Mouse (Mus musculus) embryonic facial prominence, embryonic 11.5 days (tissue): Measurements from ENCODE around the gene Arv1. TPM values are rescaled to one million over a fixed set of nuclear protein-coding genes. Genes with fewer than 3 reads are reported as not detected.

Experiments
- ATAC-seq: fragments of 200-750 bp; cut with Nextera tagmentation; replicated peaks from 2 replicates; pipeline ENCODE4 v1.8.0; 2017; ENCODE audit warnings: low read depth; ENCODE audit not compliant: insufficient number of reproducible peaks, low FRiP score, low TSS enrichment
- DNase-seq: peaks from one replicate; pipeline ENCODE4 v3.0.0-alpha.2; 2015; ENCODE audit warnings: low spot score
- H3K27ac ChIP-seq: fragments of 300-500 bp; sonication (generic); replicated peaks from 2 replicates; pipeline ENCODE4 v1.5.1; 2014; ENCODE audit warnings: mild to moderate bottlenecking, low read depth, low read length, control low read depth
- H3K27me3 ChIP-seq: fragments of 300-500 bp; sonication (generic); 2 replicates; pipeline ENCODE4 v1.6.1; 2014; ENCODE audit warnings: mild to moderate bottlenecking, low read length, moderate library complexity, mixed read lengths; ENCODE audit not compliant: control insufficient read depth, insufficient read depth
- H3K36me3 ChIP-seq: fragments of 300-500 bp; sonication (generic); replicated peaks from 2 replicates; pipeline ENCODE4 v1.6.1; 2014; ENCODE audit warnings: low read depth, mild to moderate bottlenecking, low read length, moderate library complexity, mixed read lengths; ENCODE audit not compliant: control insufficient read depth, insufficient read depth
- H3K4me1 ChIP-seq: fragments of 300-500 bp; sonication (generic); 2 replicates; pipeline ENCODE4 v1.6.1; 2014; ENCODE audit warnings: low read length, mixed read lengths; ENCODE audit not compliant: control insufficient read depth, insufficient read depth
- H3K4me2 ChIP-seq: fragments of 300-500 bp; sonication (generic); 2 replicates; pipeline ENCODE4 v1.6.1; 2014; ENCODE audit warnings: low read depth, mild to moderate bottlenecking, control low read depth, low read length, moderate library complexity
- H3K4me3 ChIP-seq: fragments of 300-500 bp; sonication (generic); 2 replicates; pipeline ENCODE4 v1.5.1; 2014; ENCODE audit warnings: low read depth, low read length, control low read depth
- H3K9ac ChIP-seq: fragments of 300-500 bp; sonication (generic); replicated peaks from 2 replicates; pipeline ENCODE4 v1.6.1; 2014; ENCODE audit warnings: mild to moderate bottlenecking, control low read depth, low read length
- H3K9me3 ChIP-seq: fragments of 300-500 bp; sonication (generic); replicated peaks from 2 replicates; pipeline ENCODE4 v1.6.1; 2016; ENCODE audit warnings: mild to moderate bottlenecking, low read length, inconsistent platforms, mixed read lengths; ENCODE audit not compliant: control insufficient read depth
- WGBS: fragments of 180-500 bp; shearing (Covaris S2); extraction: QIAGEN DNeasy Blood & Tissue Kit; methylation state at CpG from one replicate; pipeline ENCODE4 v1.1.7; 2014; 5-methylcytosine and 5-hydroxymethylcytosine counted together
- polyA plus RNA-seq: library from polyadenylated mRNA; unstranded; fragments of >200 nt; fragmentation: Nextera tagmentation; extraction: Ambion mirVana; gene quantifications from 2 replicates; pipeline ENCODE4 v1.2.1, GENCODE M21; 2014

Arv1 gene
- polyA plus RNA-seq, 1 experiment from 2014 or later: 25.7 TPM

- H3K4me3 ChIP-seq: no peak overlapping the region
- DNase-seq: no peak
- ATAC-seq: no peak
- H3K27me3 ChIP-seq: no peaks in the 10 kb centered on the region
- H3K27ac ChIP-seq: no peak overlapping the region
- H3K9me3 ChIP-seq: no peaks in the 10 kb centered on the region
- peaks cover 2% of the 10 kb centered on the region; the same call in 1 of the 2 replicates for H3K36me3 ChIP-seq
- 92% methylated on average over 10 of the region's 10 CpGs for WGBS
- H3K9ac ChIP-seq: no peak overlapping the region
- H3K4me2 ChIP-seq: no peak overlapping the region
- no peaks in the 10 kb centered on the region for H3K4me1 ChIP-seq
Observed at GRCm38 (mm10) chr8:124682218-124682617, 39.7 kb upstream of the Arv1 start.

- no peak for ATAC-seq
- H3K9me3 ChIP-seq: no peaks in the 10 kb centered on the region
- no peak overlapping the region for H3K9ac ChIP-seq
- no peak for DNase-seq
- H3K4me1 ChIP-seq: no peaks in the 10 kb centered on the region
- 93% methylated on average over 13 of the region's 13 CpGs for WGBS
- H3K27ac ChIP-seq: no peak overlapping the region
- H3K27me3 ChIP-seq: no peaks in the 10 kb centered on the region
- H3K4me2 ChIP-seq: no peak overlapping the region
- no peak overlapping the region for H3K4me3 ChIP-seq
- H3K36me3 ChIP-seq: peaks cover 2% of the 10 kb centered on the region; the same call in 1 of the 2 replicates
Observed at GRCm38 (mm10) chr8:124688899-124689298, 33.0 kb upstream of the Arv1 start.

GRCm38 (mm10) chr8:124691706-124692105 is 30.2 kb upstream of the Arv1 start:
- H3K4me3 ChIP-seq: no peak overlapping the region
- WGBS: 91% methylated on average over 4 of the region's 4 CpGs
- no peak overlapping the region for H3K4me2 ChIP-seq
- no peak for DNase-seq
- H3K27me3 ChIP-seq: no peaks in the 10 kb centered on the region
- peaks cover 2% of the 10 kb centered on the region; the same call in 1 of the 2 replicates for H3K36me3 ChIP-seq
- H3K9ac ChIP-seq: no peak overlapping the region
- H3K4me1 ChIP-seq: no peaks in the 10 kb centered on the region
- ATAC-seq: no peak
- H3K27ac ChIP-seq: no peak overlapping the region
- no peaks in the 10 kb centered on the region for H3K9me3 ChIP-seq

GRCm38 (mm10) chr8:124695424-124696100 is 26.4 kb upstream of the Arv1 start:
- no peak overlapping the region for H3K4me2 ChIP-seq
- no peaks in the 10 kb centered on the region for H3K27me3 ChIP-seq
- H3K4me1 ChIP-seq: no peaks in the 10 kb centered on the region
- no peak overlapping the region for H3K4me3 ChIP-seq
- no peak for ATAC-seq
- no peak for DNase-seq
- H3K36me3 ChIP-seq: peaks cover 2% of the 10 kb centered on the region; the same call in 1 of the 2 replicates
- H3K27ac ChIP-seq: no peak overlapping the region
- H3K9ac ChIP-seq: no peak overlapping the region
- H3K9me3 ChIP-seq: no peaks in the 10 kb centered on the region
- WGBS: 93% methylated on average over 22 of the region's 22 CpGs

GRCm38 (mm10) chr8:124700271-124700670 is 21.7 kb upstream of the Arv1 start:
- DNase-seq (no peak), ATAC-seq (no peak)
- WGBS: 95% methylated on average over 5 of the region's 5 CpGs
- no peaks in the 10 kb centered on the region; the same call in 1 of the 2 replicates for H3K36me3 ChIP-seq
- H3K9ac ChIP-seq: no peak overlapping the region
- no peak overlapping the region for H3K4me3 ChIP-seq
- no peaks in the 10 kb centered on the region for H3K27me3 ChIP-seq
- H3K4me1 ChIP-seq: no peaks in the 10 kb centered on the region
- H3K27ac ChIP-seq: no peak overlapping the region
- no peak overlapping the region for H3K4me2 ChIP-seq
- no peaks in the 10 kb centered on the region for H3K9me3 ChIP-seq

- Histone ChIP-seq H3K27me3 (no peaks in the 10 kb centered on the region), H3K4me1 (no peaks in the 10 kb centered on the region), H3K9ac (no peak overlapping the region), H3K36me3 (no peaks in the 10 kb centered on the region; the same call in 1 of the 2 replicates), H3K9me3 (no peaks in the 10 kb centered on the region), H3K4me3 (no peak overlapping the region), H3K27ac (no peak overlapping the region), H3K4me2 (no peak overlapping the region)
- DNase-seq: no peak
- WGBS: 87% methylated on average over 9 of the region's 9 CpGs
- no peak for ATAC-seq
Observed at GRCm38 (mm10) chr8:124701023-124701422, 20.9 kb upstream of the Arv1 start.

GRCm38 (mm10) chr8:124702183-124702582 is 19.8 kb upstream of the Arv1 start:
- Histone ChIP-seq H3K9ac (no peak overlapping the region), H3K4me3 (no peak overlapping the region), H3K36me3 (no peaks in the 10 kb centered on the region; the same call in 1 of the 2 replicates), H3K27me3 (no peaks in the 10 kb centered on the region), H3K27ac (no peak overlapping the region), H3K4me1 (no peaks in the 10 kb centered on the region), H3K9me3 (no peaks in the 10 kb centered on the region), H3K4me2 (no peak overlapping the region)
- no peak for DNase-seq
- no peak for ATAC-seq
- WGBS: 85% methylated on average over 3 of the region's 3 CpGs

GRCm38 (mm10) chr8:124703526-124703925 is 18.4 kb upstream of the Arv1 start:
- no peak overlapping the region for H3K4me3 ChIP-seq

More at GRCm38 (mm10) chr8:124703526-124703925, 18.4 kb upstream of the Arv1 start:
- Histone ChIP-seq H3K4me2 (no peak overlapping the region), H3K27me3 (no peaks in the 10 kb centered on the region), H3K4me1 (no peaks in the 10 kb centered on the region), H3K36me3 (no peaks in the 10 kb centered on the region; the same call in 1 of the 2 replicates), H3K9me3 (no peaks in the 10 kb centered on the region), H3K9ac (no peak overlapping the region), H3K27ac (no peak overlapping the region)
- DNase-seq: no peak
- ATAC-seq: no peak
- WGBS: 66% methylated on average over 4 of the region's 4 CpGs
